Mouse (Mus musculus): ENCODE results near the gene Gpr135. TPM values are rescaled to one million over a fixed set of nuclear protein-coding genes. Genes with fewer than 3 reads are reported as not detected.

Gene Gpr135
- polyA plus RNA-seq, 1 experiment from 2014 or later: 0.56 TPM

DNA sequence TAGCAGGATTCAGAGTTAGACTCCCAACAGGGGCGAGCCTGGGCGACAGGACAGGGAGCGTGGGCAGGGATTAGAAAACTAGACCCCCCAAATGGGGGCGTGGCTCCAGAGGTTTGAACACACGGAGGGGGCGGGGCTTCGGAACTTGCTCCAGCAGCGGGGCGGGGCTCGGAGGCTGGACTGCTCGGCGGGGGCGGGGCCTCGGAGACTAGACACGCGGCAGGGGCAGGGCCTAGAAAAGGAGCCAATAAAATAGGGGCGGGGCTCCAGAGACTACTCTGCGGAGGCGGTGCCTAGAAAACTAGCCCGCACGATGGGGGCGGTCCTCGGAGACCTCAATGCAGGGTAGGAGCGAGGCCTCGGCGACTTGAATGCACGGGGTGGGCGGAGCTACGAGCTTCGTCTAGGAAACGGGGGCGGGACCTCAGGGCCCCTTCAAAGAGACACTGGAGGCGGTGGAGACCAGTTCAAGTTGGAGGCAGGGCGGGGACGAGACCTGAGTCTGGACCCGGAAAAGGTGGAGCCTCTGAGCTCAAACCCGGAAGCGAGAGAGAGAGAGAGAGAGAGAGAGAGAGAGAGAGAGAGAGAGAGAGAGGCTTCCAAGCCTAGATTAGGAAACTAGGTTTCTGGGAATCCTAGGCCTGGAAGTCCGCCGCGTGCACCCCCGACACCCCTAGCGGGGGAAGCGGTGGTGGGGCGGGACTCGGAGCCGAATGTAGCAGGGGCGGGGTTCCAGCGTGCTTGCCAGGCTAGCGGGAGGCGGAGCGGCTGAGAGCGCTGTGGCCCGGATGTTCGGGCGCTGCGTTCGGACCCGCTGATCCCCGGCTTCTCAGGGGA lies 14.6 kb upstream of the Gpr135 start, which contains the start of the genes L3hypdh and Jkamp:
Gene L3hypdh (minus strand): TSS at position 111 of the 837 bp plus-strand sequence.
Gene Jkamp (plus strand): TSS at position 261 of the 837 bp plus-strand sequence.
- ATAC-seq (ENCODE audit: insufficient number of reproducible peaks, low FRiP score): peak; percentile 96
- peak within 1 kb of the TSS; percentile 67 for H3K4me3 ChIP-seq
- WGBS: 3% methylated on average over 60 of the region's 60 CpGs

DNA sequence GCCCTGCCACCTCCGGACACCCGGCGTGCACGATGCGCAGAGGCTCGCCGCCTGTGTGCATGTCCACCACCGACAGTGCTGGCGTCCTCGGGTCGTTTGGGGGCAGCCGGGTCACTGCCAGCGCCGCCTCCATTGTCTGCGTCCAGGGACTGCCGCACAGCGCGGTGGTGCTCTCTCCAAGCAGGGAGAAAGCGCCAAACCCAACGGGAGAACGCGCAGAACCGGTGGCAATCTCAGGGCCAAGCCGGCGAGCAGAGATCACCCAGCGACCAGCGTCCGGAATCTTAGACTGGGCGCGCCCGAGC lies 14.1 kb upstream of the Gpr135 start:
- ATAC-seq (ENCODE audit: insufficient number of reproducible peaks, low FRiP score): peak; percentile 44
- Histone ChIP-seq H3K27ac (ENCODE audit: poor library complexity, severe bottlenecking) (peak overlapping the region; percentile 85), H3K4me1 (replicated peaks) (peaks cover 26% of the 10 kb centered on the region), H3K9ac (peak overlapping the region; percentile 71), H3K9me3 (replicated peaks) (no peaks in the 10 kb centered on the region), H3K36me3 (peaks cover 2% of the 10 kb centered on the region; the same call in 1 of the 2 replicates), H3K27me3 (replicated peaks) (no peaks in the 10 kb centered on the region), H3K4me3 (peak overlapping the region; percentile 67), H3K4me2 (peak overlapping the region; percentile 73)
- under 1% methylated on average over 31 of the region's 31 CpGs for WGBS

More for the DNA sequence above, 14.6 kb upstream of the Gpr135 start, which contains the start of the genes L3hypdh and Jkamp:
- peaks cover 7% of the 10 kb centered on the region for H3K36me3 ChIP-seq
- peak within 1 kb of the TSS; percentile 73 for H3K4me2 ChIP-seq
- H3K4me1 ChIP-seq (replicated peaks): peaks cover 26% of the 10 kb centered on the region
- no peaks in the 10 kb centered on the region for H3K27me3 ChIP-seq (replicated peaks)
- H3K27ac ChIP-seq (ENCODE audit: poor library complexity, severe bottlenecking): peak within 1 kb of the TSS; percentile 93
- H3K9ac ChIP-seq: peak within 1 kb of the TSS; percentile 78
- no peaks in the 10 kb centered on the region for H3K9me3 ChIP-seq (replicated peaks)

DNA sequence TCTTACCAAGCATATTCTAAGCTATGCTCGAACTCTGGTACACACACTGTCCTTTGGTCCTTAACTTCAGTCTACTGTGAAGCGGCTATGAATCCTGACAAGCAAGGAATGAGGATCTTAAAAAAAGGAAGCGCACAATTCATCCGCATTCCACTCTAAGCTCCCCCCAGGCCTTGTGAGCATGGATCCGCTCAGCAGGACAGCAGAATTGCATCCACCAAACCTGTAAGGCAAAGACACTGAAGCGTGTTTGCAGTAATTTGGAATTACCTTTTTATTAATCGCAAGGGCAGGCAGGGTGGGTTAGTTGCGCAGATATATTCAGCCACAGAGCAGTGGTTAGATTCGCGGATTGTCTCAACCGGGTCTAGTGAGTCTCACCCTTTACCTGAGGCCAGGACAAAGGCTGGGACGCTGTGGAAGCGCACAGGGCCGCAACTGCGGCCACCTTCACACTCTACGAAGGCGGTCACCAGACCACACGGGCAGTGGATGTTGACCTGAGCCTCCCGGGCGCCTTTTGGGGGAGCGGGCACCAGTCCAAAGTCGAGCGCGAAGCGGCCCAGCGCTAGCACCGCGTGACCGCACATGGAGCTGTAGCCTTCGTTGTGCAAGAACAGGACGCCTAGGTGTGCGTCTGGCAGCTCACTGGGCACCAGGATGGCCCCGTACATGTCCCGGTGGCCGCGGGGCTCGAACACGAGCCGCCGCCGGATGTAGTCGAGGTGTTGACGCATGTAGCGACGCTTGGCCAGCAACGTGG lies 13.5 kb upstream of the Gpr135 start:
- H3K27ac ChIP-seq (ENCODE audit: poor library complexity, severe bottlenecking): peak overlapping the region; percentile 85
- ATAC-seq (ENCODE audit: insufficient number of reproducible peaks, low FRiP score): no peak; the same call in 1 of the 2 replicates
- peak overlapping the region; percentile 71 for H3K9ac ChIP-seq
- peak overlapping the region; percentile 73 for H3K4me2 ChIP-seq
- peak overlapping the region; percentile 67 for H3K4me3 ChIP-seq
- WGBS: 5% methylated on average over 46 of the region's 46 CpGs
- peaks cover 26% of the 10 kb centered on the region for H3K4me1 ChIP-seq (replicated peaks)
- H3K9me3 ChIP-seq (replicated peaks): no peaks in the 10 kb centered on the region
- H3K36me3 ChIP-seq: no peaks in the 10 kb centered on the region
- no peaks in the 10 kb centered on the region for H3K27me3 ChIP-seq (replicated peaks)

DNA sequence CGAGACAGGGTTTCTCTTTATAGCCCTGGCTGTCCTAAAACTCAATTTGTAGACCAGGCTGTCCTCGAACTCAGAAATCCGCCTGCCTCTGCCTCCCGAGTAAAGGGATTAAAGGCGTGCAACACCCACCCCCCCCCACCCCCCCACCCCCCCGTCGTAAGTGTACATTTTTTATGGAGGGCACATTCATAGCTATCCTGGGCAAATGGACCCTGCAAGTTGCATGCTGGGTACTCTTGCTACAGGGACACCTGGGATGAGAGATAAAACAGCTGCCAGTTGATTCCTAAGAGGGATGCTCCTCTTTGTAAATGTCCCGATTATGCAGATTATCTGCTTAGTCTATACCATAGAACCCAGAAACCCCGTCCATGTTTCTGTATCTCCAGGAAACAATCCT lies 12.3 kb upstream of the Gpr135 start:
- Histone ChIP-seq H3K27ac (ENCODE audit: poor library complexity, severe bottlenecking) (no peak overlapping the region), H3K27me3 (replicated peaks) (no peaks in the 10 kb centered on the region), H3K36me3 (no peaks in the 10 kb centered on the region), H3K9me3 (replicated peaks) (no peaks in the 10 kb centered on the region), H3K4me3 (no peak overlapping the region), H3K4me1 (replicated peaks) (peaks cover 26% of the 10 kb centered on the region), H3K9ac (no peak overlapping the region), H3K4me2 (no peak overlapping the region)
- ATAC-seq (ENCODE audit: insufficient number of reproducible peaks, low FRiP score): no peak
- WGBS: 80% methylated on average over 9 of the region's 9 CpGs

DNA sequence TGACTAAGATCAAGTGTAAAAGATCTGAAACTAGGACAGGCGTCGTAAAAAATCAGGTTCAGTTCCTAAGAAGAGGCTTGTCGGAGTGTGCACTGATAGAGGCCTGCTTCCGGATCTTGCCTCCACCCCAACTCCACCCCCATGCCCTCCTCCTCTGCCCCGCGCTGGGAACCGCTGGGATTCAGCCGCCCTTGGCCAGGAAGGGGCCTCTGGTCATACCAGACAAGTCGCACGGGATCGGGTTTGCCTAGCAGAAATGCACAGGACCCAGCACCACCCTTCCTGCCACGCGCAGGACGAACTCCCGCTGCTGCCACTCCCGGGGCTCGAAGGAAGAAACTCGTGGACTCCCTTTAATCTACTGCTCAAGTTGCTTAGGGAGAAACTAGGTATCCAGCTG lies 11.4 kb upstream of the Gpr135 start:
- Histone ChIP-seq H3K27ac (ENCODE audit: poor library complexity, severe bottlenecking) (no peak overlapping the region), H3K27me3 (replicated peaks) (no peaks in the 10 kb centered on the region), H3K4me1 (replicated peaks) (peaks cover 19% of the 10 kb centered on the region), H3K9me3 (replicated peaks) (no peaks in the 10 kb centered on the region), H3K9ac (peak overlapping the region; percentile 59; the same call in 1 of the 2 replicates), H3K36me3 (no peaks in the 10 kb centered on the region), H3K4me3 (peak overlapping the region; percentile 35), H3K4me2 (peak overlapping the region; percentile 67)
- no peak for ATAC-seq (ENCODE audit: insufficient number of reproducible peaks, low FRiP score)
- 16% methylated on average over 18 of the region's 18 CpGs for WGBS

DNA sequence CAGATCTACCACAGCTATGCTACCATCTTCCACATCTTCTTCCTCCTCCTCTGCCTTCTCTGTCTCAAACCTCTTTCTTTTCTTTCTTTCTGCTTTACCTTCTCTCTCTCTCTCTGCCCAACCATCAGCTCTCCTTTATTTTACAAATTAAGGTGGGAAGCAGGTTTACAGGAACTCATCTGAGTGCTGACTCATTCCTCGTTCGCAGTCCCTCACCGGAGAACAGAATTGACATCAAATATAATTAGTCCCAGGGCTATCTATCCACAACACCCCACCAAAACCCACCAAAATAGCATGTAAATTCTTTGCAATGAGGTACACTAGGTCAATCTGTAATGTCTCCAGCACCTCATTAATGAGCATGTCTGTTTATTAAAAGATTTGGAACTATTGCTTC lies 11.0 kb upstream of the Gpr135 start:
- no peaks in the 10 kb centered on the region for H3K27me3 ChIP-seq (replicated peaks)
- H3K4me1 ChIP-seq (replicated peaks): peaks cover 19% of the 10 kb centered on the region
- peak overlapping the region; percentile 35; the same call in 1 of the 2 replicates for H3K4me3 ChIP-seq
- no peak overlapping the region for H3K27ac ChIP-seq (ENCODE audit: poor library complexity, severe bottlenecking)
- H3K9ac ChIP-seq: no peak overlapping the region
- H3K9me3 ChIP-seq (replicated peaks): no peaks in the 10 kb centered on the region
- 0 out of 2 replicates have a peak, but pooled peaks cover 1% of the 10 kb centered on the region for H3K36me3 ChIP-seq
- no peak for ATAC-seq (ENCODE audit: insufficient number of reproducible peaks, low FRiP score)
- peak overlapping the region; percentile 67 for H3K4me2 ChIP-seq
- WGBS: 82% methylated on average over 3 of the region's 3 CpGs

DNA sequence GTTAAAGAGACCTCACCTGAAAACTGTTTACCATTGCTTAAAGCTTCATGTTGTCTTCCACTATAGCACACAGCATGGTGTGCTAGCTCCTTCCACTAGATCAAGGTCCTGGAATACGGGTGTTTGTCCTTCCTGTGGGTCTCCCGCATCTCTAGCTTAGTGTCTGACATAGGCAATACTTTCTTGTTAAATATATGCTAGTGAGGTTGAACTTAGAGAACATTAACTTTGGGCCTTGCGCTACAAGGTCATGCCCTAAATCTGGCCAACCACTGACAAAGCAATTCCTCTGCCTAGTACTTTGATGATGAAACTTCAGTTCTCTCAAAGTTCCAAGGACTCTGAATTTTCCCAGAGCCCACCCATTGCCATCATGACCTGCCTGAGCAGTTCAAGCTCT lies 7.3 kb upstream of the Gpr135 start:
- Histone ChIP-seq H3K9me3 (replicated peaks) (peaks cover 4% of the 10 kb centered on the region; the same call in 1 of the 2 replicates), H3K4me2 (no peak overlapping the region), H3K36me3 (peaks cover 11% of the 10 kb centered on the region), H3K9ac (no peak overlapping the region), H3K4me1 (replicated peaks) (peaks cover 17% of the 10 kb centered on the region), H3K4me3 (no peak overlapping the region), H3K27me3 (replicated peaks) (no peaks in the 10 kb centered on the region), H3K27ac (ENCODE audit: poor library complexity, severe bottlenecking) (no peak overlapping the region)
- ATAC-seq (ENCODE audit: insufficient number of reproducible peaks, low FRiP score): no peak
- WGBS: 84% methylated on average over 3 of the region's 3 CpGs

DNA sequence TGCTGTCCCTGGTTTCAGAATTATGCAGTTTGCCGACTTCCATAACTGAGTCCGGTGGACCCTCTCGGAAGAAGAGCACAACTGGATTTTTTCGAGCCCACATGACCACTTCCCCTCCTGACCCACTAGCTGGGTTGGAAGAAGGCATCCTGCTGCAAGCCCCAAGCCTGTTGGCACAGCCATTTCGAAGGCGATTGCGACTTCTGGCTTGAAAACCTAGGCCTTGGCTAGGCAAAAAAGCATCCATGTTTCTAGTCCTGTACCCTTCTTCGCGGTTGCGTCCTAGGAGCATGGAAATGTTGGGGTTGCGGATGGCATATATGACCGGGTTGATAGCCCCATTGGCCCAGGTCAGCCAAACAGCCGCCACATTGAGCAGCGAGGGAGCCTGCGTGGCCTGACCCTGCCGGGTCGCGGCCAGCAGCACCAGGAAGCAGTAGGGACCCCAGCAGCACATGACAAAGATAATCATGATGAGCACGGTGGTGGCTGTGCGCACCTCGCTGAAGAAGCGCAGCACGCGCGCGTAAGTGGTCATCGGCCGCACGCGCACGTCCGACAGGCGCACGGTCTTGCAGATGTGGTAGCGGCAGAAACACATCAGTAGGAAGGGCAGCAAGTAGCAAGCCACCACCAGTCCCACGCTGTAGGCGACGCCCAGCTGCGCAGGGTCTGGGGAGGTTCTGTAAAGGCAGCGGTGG lies 1.1 kb downstream of the Gpr135 start:
- Histone ChIP-seq H3K36me3 (peaks cover 9% of the 10 kb centered on the region), H3K27ac (ENCODE audit: poor library complexity, severe bottlenecking) (no peak overlapping the region), H3K4me2 (peak overlapping the region; percentile 94), H3K9ac (peak overlapping the region; percentile 73), H3K9me3 (replicated peaks) (peaks cover 4% of the 10 kb centered on the region; the same call in 1 of the 2 replicates), H3K27me3 (replicated peaks) (peaks cover 33% of the 10 kb centered on the region), H3K4me3 (peak overlapping the region; percentile 64), H3K4me1 (replicated peaks) (peaks cover 13% of the 10 kb centered on the region)
- peak; percentile 52 for ATAC-seq (ENCODE audit: insufficient number of reproducible peaks, low FRiP score)
- WGBS: 4% methylated on average over 40 of the region's 40 CpGs

DNA sequence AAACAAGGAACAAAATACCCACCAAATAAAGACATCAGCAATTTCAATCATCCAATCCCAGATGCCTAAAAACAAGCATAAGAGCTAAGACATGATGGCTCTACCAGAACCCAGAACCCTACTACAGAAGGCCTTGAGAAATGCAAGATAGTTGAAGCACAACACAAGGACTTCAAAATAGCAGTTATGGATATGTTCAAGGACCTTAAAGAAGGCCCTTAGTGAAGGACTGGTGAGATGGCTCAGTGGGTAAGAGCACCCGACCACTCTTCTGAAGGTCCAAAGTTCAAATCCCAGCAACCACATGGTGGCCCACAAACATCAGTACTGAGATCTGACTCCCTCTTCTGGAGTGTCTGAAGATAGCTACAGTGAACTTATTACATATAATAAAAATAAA lies 13.1 kb downstream of the Gpr135 start:
- no peaks in the 10 kb centered on the region for H3K36me3 ChIP-seq
- no peaks in the 10 kb centered on the region for H3K27me3 ChIP-seq (replicated peaks)
- no peak overlapping the region for H3K9ac ChIP-seq
- no peaks in the 10 kb centered on the region for H3K4me1 ChIP-seq (replicated peaks)
- 78% methylated on average over 1 of the region's 1 CpGs for WGBS
- ATAC-seq (ENCODE audit: insufficient number of reproducible peaks, low FRiP score): no peak
- no peak overlapping the region for H3K4me2 ChIP-seq
- no peak overlapping the region for H3K4me3 ChIP-seq
- H3K9me3 ChIP-seq (replicated peaks): no peaks in the 10 kb centered on the region
- no peak overlapping the region for H3K27ac ChIP-seq (ENCODE audit: poor library complexity, severe bottlenecking)

DNA sequence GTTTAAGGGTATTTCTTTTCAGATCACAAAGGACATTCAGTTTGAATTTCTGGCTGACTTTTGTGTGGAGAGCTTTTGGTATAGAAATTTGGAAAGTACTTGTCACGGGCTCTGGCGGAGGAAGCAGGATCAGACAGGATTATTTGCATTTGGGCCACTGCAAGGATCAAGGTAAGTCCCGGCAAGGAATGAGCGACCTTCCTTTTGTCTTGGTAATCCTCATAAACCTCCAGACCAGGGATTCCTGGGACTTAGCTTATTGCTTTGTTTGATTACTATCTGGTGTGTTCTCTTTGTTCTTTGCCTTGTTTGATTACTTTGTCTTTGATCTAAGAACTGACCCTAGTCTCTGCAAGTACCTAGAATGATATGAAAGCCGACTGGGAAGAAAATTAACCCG lies 17.1 kb downstream of the Gpr135 start:
- 47% methylated on average over 6 of the region's 6 CpGs for WGBS
- Histone ChIP-seq H3K4me2 (no peak overlapping the region), H3K27me3 (replicated peaks) (no peaks in the 10 kb centered on the region), H3K9ac (no peak overlapping the region), H3K9me3 (replicated peaks) (peaks cover 5% of the 10 kb centered on the region; the same call in 1 of the 2 replicates), H3K4me1 (replicated peaks) (no peaks in the 10 kb centered on the region), H3K36me3 (no peaks in the 10 kb centered on the region), H3K27ac (ENCODE audit: poor library complexity, severe bottlenecking) (no peak overlapping the region), H3K4me3 (no peak overlapping the region)
- ATAC-seq (ENCODE audit: insufficient number of reproducible peaks, low FRiP score): no peak
